Mouse (Mus musculus): ENCODE measurements around the gene Ethe1. TPM values are rescaled to one million over a fixed set of nuclear protein-coding genes. Genes with fewer than 3 reads are reported as not detected.
A peak's percentile ranks its signal among the peaks of the same experiment; 100 is the strongest.

Gene Ethe1
- polyA plus RNA-seq, 1 experiment: 13.4 TPM

GRCm38 (mm10) chr7:24585995-24586394 lies 1.3 kb upstream of the Ethe1 start:
- peak overlapping the region; percentile 29 for H3K9ac ChIP-seq (ENCODE audit: low read depth, poor library complexity, severe bottlenecking)

DNA sequence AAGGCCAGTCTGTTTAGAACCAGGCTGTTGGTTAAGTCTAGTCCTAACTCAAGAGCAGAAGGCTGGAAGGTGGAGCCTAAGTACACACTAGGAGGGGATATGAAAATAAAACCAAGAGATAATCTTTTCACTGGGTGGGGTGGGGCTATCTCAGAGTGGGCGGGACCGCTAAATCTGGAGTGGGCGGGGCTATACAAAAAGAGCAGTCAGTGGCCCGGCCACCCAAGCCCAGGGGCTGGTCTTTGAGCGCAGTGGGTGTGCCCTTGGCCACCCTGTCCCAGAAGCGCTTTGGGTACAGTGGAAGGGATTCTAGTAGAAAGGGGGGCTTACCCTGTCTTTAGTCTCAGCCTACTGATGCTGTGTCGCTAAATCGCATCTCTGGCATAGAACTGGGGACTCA lies 515 bp upstream of the Ethe1 start:
- TF ChIP-seq POLR2A (IDR thresholded peaks at IDR 0.05; ENCODE audit: insufficient read depth, low read length): no peak
- TF ChIP-seq EP300 (IDR thresholded peaks at IDR 0.05; ENCODE audit: insufficient read depth, low read depth, low read length): no peak
- no peak for TF ChIP-seq CTCF (IDR thresholded peaks at IDR 0.05; ENCODE audit: low read depth, low read length)
- peaks cover 5% of the 10 kb centered on the region; the same call in 1 of the 2 replicates for H3K9me3 ChIP-seq (replicated peaks; ENCODE audit: control insufficient read depth, insufficient read depth, low read length, poor library complexity, severe bottlenecking)
- H3K36me3 ChIP-seq (ENCODE audit: control insufficient read depth, insufficient read depth, low read length, poor library complexity, severe bottlenecking): no peaks in the 10 kb centered on the region
- H3K27me3 ChIP-seq (ENCODE audit: control insufficient read depth, insufficient read depth, low read length, poor library complexity, severe bottlenecking): no peaks in the 10 kb centered on the region
- no peak overlapping the region for H3K9ac ChIP-seq (ENCODE audit: low read depth, poor library complexity, severe bottlenecking)
- peaks cover 1% of the 10 kb centered on the region for H3K4me1 ChIP-seq (ENCODE audit: control insufficient read depth, insufficient read depth, low read length)
- peak overlapping the region; percentile 47; the same call in 1 of the 2 replicates for H3K4me3 ChIP-seq (ENCODE audit: low read depth, low read length)
- H3K27ac ChIP-seq (ENCODE audit: insufficient read depth, low read length): no peak overlapping the region

More at GRCm38 (mm10) chr7:24585995-24586394, 1.3 kb upstream of the Ethe1 start:
- no peak for TF ChIP-seq CTCF (IDR thresholded peaks at IDR 0.05; ENCODE audit: low read depth, low read length)
- no peak for TF ChIP-seq EP300 (IDR thresholded peaks at IDR 0.05; ENCODE audit: insufficient read depth, low read depth, low read length)
- TF ChIP-seq POLR2A (IDR thresholded peaks at IDR 0.05; ENCODE audit: insufficient read depth, low read length): no peak
- H3K36me3 ChIP-seq (ENCODE audit: control insufficient read depth, insufficient read depth, low read length, poor library complexity, severe bottlenecking): no peaks in the 10 kb centered on the region
- peaks cover 1% of the 10 kb centered on the region for H3K4me1 ChIP-seq (ENCODE audit: control insufficient read depth, insufficient read depth, low read length)
- H3K4me3 ChIP-seq (ENCODE audit: low read depth, low read length): peak overlapping the region; percentile 75
- peaks cover 5% of the 10 kb centered on the region; the same call in 1 of the 2 replicates for H3K9me3 ChIP-seq (replicated peaks; ENCODE audit: control insufficient read depth, insufficient read depth, low read length, poor library complexity, severe bottlenecking)
- no peaks in the 10 kb centered on the region for H3K27me3 ChIP-seq (ENCODE audit: control insufficient read depth, insufficient read depth, low read length, poor library complexity, severe bottlenecking)
- no peak overlapping the region for H3K27ac ChIP-seq (ENCODE audit: insufficient read depth, low read length)

DNA sequence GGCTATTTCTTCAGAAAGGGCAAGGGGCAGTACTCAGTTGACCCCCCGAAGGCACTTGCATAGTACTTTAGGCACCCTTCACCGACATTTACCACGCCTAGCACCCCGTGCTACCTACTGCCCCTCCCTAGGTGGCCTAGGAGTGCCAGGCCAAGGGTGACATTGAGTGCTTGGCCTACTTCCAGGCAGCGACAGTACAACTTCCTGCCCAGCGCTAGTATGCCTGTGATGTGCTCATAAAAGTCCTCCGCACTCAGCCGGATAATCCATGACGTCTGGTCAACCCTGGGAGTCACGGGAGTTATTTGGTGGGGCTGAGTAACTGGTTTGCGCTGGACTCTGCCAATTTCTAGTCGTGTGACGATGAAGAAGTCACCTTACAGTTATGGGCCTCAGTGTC lies 993 bp downstream of the Ethe1 start:
- TF ChIP-seq POLR2A (IDR thresholded peaks at IDR 0.05; ENCODE audit: insufficient read depth, low read length) (no peak), EP300 (IDR thresholded peaks at IDR 0.05; ENCODE audit: insufficient read depth, low read depth, low read length) (no peak), CTCF (IDR thresholded peaks at IDR 0.05; ENCODE audit: low read depth, low read length) (no peak)
- Histone ChIP-seq H3K27ac (ENCODE audit: insufficient read depth, low read length) (no peak overlapping the region), H3K4me3 (ENCODE audit: low read depth, low read length) (no peak overlapping the region), H3K4me1 (ENCODE audit: control insufficient read depth, insufficient read depth, low read length) (peaks cover 1% of the 10 kb centered on the region), H3K27me3 (ENCODE audit: control insufficient read depth, insufficient read depth, low read length, poor library complexity, severe bottlenecking) (no peaks in the 10 kb centered on the region), H3K9ac (ENCODE audit: low read depth, poor library complexity, severe bottlenecking) (no peak overlapping the region), H3K36me3 (ENCODE audit: control insufficient read depth, insufficient read depth, low read length, poor library complexity, severe bottlenecking) (no peaks in the 10 kb centered on the region), H3K9me3 (replicated peaks; ENCODE audit: control insufficient read depth, insufficient read depth, low read length, poor library complexity, severe bottlenecking) (peaks cover 5% of the 10 kb centered on the region; the same call in 1 of the 2 replicates)

GRCm38 (mm10) chr7:24591735-24592134 lies 4.4 kb downstream of the Ethe1 start:
- Histone ChIP-seq H3K9me3 (replicated peaks; ENCODE audit: control insufficient read depth, insufficient read depth, low read length, poor library complexity, severe bottlenecking) (no peaks in the 10 kb centered on the region), H3K9ac (ENCODE audit: low read depth, poor library complexity, severe bottlenecking) (no peak overlapping the region), H3K4me1 (ENCODE audit: control insufficient read depth, insufficient read depth, low read length) (peaks cover 4% of the 10 kb centered on the region), H3K27ac (ENCODE audit: insufficient read depth, low read length) (no peak overlapping the region), H3K36me3 (ENCODE audit: control insufficient read depth, insufficient read depth, low read length, poor library complexity, severe bottlenecking) (no peaks in the 10 kb centered on the region), H3K27me3 (ENCODE audit: control insufficient read depth, insufficient read depth, low read length, poor library complexity, severe bottlenecking) (no peaks in the 10 kb centered on the region; the same call in 1 of the 2 replicates), H3K4me3 (ENCODE audit: low read depth, low read length) (no peak overlapping the region)
- TF ChIP-seq POLR2A (IDR thresholded peaks at IDR 0.05; ENCODE audit: insufficient read depth, low read length): no peak
- no peak for TF ChIP-seq EP300 (IDR thresholded peaks at IDR 0.05; ENCODE audit: insufficient read depth, low read depth, low read length)
- no peak for TF ChIP-seq CTCF (IDR thresholded peaks at IDR 0.05; ENCODE audit: low read depth, low read length)

- H3K9ac ChIP-seq (ENCODE audit: low read depth, poor library complexity, severe bottlenecking): no peak overlapping the region
- H3K27me3 ChIP-seq (ENCODE audit: control insufficient read depth, insufficient read depth, low read length, poor library complexity, severe bottlenecking): no peaks in the 10 kb centered on the region; the same call in 1 of the 2 replicates
- no peaks in the 10 kb centered on the region for H3K36me3 ChIP-seq (ENCODE audit: control insufficient read depth, insufficient read depth, low read length, poor library complexity, severe bottlenecking)
- no peak overlapping the region for H3K27ac ChIP-seq (ENCODE audit: insufficient read depth, low read length)
- H3K4me1 ChIP-seq (ENCODE audit: control insufficient read depth, insufficient read depth, low read length): peaks cover 4% of the 10 kb centered on the region
- no peaks in the 10 kb centered on the region for H3K9me3 ChIP-seq (replicated peaks; ENCODE audit: control insufficient read depth, insufficient read depth, low read length, poor library complexity, severe bottlenecking)
- no peak for TF ChIP-seq CTCF (IDR thresholded peaks at IDR 0.05; ENCODE audit: low read depth, low read length)
- no peak for TF ChIP-seq POLR2A (IDR thresholded peaks at IDR 0.05; ENCODE audit: insufficient read depth, low read length)
- no peak for TF ChIP-seq EP300 (IDR thresholded peaks at IDR 0.05; ENCODE audit: insufficient read depth, low read depth, low read length)
- no peak overlapping the region for H3K4me3 ChIP-seq (ENCODE audit: low read depth, low read length)
These were observed 4.8 kb downstream of the Ethe1 start for GRCm38 (mm10) chr7:24592163-24592562.

DNA sequence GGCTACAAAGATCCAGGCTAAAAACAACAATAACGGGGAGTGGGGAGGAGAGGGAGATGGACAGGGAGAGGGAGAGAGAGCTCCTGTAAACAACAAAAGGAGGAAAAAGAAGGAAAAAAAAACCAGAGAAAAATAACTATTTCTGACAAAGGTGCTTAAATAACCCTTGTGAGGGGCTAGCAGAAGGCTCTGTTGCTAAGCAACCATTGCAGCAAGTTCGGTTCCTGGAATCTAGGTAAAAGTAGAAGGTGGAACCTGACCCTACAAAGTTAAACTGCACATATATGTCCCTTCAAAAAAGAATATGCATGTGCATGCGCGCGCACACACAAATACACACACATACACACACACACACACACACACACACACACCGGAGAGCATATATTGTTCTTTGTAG lies 5.4 kb downstream of the Ethe1 start:
- H3K36me3 ChIP-seq (ENCODE audit: control insufficient read depth, insufficient read depth, low read length, poor library complexity, severe bottlenecking): no peaks in the 10 kb centered on the region
- H3K27me3 ChIP-seq (ENCODE audit: control insufficient read depth, insufficient read depth, low read length, poor library complexity, severe bottlenecking): no peaks in the 10 kb centered on the region; the same call in 1 of the 2 replicates
- H3K27ac ChIP-seq (ENCODE audit: insufficient read depth, low read length): no peak overlapping the region
- TF ChIP-seq CTCF (IDR thresholded peaks at IDR 0.05; ENCODE audit: low read depth, low read length): no peak
- TF ChIP-seq EP300 (IDR thresholded peaks at IDR 0.05; ENCODE audit: insufficient read depth, low read depth, low read length): no peak
- TF ChIP-seq POLR2A (IDR thresholded peaks at IDR 0.05; ENCODE audit: insufficient read depth, low read length): no peak
- H3K9ac ChIP-seq (ENCODE audit: low read depth, poor library complexity, severe bottlenecking): no peak overlapping the region
- H3K4me3 ChIP-seq (ENCODE audit: low read depth, low read length): no peak overlapping the region
- peaks cover 4% of the 10 kb centered on the region for H3K4me1 ChIP-seq (ENCODE audit: control insufficient read depth, insufficient read depth, low read length)
- no peaks in the 10 kb centered on the region for H3K9me3 ChIP-seq (replicated peaks; ENCODE audit: control insufficient read depth, insufficient read depth, low read length, poor library complexity, severe bottlenecking)

Measured in ES-Bruce4 (cell line).